Mouse (Mus musculus): ENCODE measurements around the gene Shb.

GRCm38 (mm10) chr4:45549514-45549913, 17.2 kb upstream of the Shb start:
- TF ChIP-seq POLR2A (IDR thresholded peaks at IDR 0.05; ENCODE audit: borderline replicate concordance, control insufficient read depth, low read depth, low read length) = no peak
- peak; percentile 48 for TF ChIP-seq CTCF (IDR thresholded peaks at IDR 0.05; ENCODE audit: control insufficient read depth, insufficient read depth, low read length)

Data from bone marrow, adult 2 months (tissue).